Mouse (Mus musculus): ENCODE measurements around the gene Papss2.

Gene Papss2

DNA sequence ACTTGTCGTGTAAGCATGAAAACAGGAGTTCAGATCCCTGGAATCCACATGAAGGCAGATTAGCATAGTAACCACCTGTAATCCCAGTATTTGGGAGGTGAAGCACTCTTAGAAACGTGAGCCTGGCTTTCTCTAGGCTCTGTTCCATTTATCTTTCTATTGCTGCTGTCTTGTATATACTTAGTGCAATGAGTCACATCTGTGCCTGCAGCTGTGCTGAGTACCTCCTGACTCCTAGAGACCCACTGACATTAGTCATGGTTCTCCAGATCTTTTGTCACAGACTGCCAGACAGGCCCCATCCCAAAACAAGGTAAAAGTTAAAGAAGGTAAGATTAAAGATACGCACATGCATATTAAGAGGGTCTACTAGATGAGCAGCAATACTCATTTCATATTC lies 106.6 kb downstream of the Papss2 start:
- no peak for DNase-seq (ENCODE audit: low read depth in 2 of 2, low spot score in 2 of 2)

DNA sequence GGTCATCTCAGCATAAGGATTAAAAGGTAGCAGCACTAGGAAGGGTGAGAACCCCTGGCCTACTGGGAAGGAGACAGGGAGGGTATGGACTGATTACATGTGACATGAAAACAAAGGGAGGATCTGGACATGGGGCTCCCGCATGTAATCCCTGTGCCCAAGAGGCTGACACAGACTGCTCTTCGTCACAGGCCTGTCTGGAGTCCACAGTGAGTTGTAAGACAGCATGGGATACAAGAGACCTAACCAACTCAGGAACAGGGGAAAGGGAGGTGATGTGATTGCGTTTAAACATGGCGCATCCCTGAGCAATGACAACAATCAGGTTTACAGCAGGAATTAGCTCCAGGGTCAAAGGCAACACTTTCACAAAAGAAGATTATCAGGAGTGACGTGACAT lies 113.4 kb downstream of the Papss2 start:
- DNase-seq (ENCODE audit: low read depth in 2 of 2, low spot score in 2 of 2) = no peak

DNA sequence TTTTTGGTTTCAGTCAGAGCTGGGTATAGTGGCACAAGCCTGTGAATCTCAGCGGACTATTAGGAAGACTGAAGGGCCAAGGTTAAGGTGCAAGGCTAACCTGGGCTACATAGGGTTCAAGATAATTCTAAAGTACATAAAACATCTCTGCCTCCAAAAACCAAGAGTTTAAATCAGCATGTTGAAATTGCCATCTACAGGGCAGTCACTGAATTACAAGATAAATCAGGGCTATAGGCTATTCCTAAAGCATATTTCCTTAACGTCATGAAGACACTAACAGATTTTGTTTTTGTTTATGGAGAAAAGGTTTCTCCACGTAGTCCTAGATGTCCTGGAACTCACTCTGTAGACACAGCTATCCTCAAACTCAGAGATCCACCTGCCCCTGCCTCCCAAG lies 114.7 kb downstream of the Papss2 start:
- DNase-seq (ENCODE audit: low read depth in 2 of 2, low spot score in 2 of 2) = peak; percentile 6 to 26

DNA sequence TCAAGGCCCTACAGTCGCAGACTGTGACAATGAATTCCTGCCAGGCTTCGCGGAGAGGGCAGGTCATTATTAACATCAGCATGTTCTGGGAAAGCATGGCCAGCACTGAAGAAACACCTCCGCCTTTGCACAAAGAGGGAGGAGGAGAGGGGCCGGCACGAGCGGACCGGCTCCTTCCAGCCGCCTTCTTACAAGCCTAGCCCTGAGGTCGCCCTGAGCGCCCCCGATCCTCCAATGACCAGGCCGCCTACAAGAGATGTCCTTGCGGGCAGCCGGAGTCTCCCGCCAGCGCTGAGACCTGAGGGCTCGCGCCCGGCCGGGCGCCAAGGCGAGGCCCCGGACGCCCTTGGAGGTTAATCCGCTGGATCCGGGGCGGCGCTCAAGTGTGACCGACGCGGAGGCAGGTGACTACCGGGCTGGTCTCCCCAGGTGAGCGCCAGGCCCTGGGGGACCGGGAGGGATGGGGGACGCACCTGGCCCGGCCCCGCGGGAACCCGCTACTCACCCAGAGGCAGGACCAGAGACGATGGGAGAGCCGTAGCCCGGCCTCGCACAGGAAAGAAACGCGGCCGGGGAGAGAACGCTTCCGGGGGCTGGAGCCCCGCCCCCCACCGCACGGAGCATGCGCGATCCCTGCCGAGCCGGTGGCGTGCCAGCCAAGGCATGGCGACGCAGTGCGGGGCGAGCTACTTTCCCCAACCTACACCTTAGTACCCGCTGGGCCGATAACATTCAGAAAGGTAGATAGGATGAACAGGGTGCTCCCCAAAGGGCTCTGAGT lies 116.4 kb downstream of the Papss2 start:
- DNase-seq (ENCODE audit: low read depth in 2 of 2, low spot score in 2 of 2) = peak; percentile 88 to 93

- peak; percentile 75 to 77 for DNase-seq (ENCODE audit: low read depth in 2 of 2, low spot score in 2 of 2)
These were observed 117.0 kb downstream of the Papss2 start for GRCm38 (mm10) chr19:32712588-32713042.

GRCm38 (mm10) chr19:32713471-32713870 lies 117.9 kb downstream of the Papss2 start:
- no peak for DNase-seq (ENCODE audit: low read depth in 2 of 2, low spot score in 2 of 2)

GRCm38 (mm10) chr19:32715201-32715600 lies 119.6 kb downstream of the Papss2 start:
- peak; percentile 28 to 54 for DNase-seq (ENCODE audit: low read depth in 2 of 2, low spot score in 2 of 2)

DNA sequence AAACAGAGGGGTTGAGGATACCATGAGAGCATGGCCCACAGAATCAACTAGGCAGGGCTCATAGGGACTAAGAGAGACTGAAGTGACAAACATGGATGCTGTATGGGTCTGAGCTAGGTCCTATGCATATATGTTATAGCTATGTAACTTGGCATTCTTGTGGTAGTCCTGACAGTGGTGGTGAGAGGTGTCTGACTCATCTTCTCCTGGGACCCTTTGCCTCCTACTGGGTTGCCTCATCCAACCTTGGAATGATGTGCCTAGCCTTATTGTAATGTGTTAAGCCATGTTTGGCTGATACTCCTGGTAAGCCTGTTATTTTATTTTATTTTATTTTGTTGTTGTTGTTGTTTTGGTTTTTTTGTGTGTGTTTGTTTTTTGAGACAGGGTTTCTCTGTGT lies 120.1 kb downstream of the Papss2 start:
- DNase-seq (ENCODE audit: low read depth in 2 of 2, low spot score in 2 of 2) = no peak
